Mouse (Mus musculus): Measurements from ENCODE around the gene Sp9. TPM values are rescaled to one million over a fixed set of nuclear protein-coding genes. Genes with fewer than 3 reads are reported as not detected.

Gene Sp9
- polyA plus RNA-seq (2012; rRNA removed), result 2.6 and 5.5 TPM in 2 replicates

DNA sequence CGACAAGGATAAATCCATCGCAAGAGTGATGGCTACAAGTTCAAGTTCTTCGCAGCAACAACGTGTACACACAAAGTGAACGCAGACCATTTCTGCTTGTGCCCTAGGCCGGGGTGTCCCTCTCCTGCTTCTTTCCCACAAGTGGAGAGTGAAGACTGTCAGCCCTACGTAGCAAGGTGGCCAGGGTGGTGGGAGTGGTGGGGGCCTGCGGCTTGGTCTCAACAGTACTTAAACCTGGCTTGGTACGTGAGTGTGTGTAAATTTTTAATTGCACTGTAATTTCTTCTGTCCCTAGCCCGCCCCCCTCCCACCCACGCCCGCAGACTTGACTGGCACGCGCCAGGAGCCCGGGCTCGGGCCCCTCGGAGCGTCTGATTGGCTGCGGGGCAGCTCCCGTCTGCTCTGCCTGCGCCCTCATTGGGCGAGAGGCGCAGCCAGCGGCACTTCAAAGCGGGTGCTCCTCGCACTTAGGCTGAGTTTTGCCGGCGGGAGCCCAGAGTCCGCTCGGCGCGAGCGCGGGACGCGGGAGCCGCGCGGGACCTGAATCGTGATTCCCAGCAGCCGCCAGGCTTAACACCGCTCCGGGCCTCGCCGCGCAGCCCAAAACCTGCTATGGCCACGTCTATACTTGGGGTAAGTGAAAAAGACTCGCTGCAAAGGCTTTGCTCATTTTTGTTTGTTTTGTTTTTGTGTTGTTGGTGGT lies at the start of gene Sp9:
Sp9 (plus strand) TSS at position 467 of the 703 bp plus-strand sequence.

DNA sequence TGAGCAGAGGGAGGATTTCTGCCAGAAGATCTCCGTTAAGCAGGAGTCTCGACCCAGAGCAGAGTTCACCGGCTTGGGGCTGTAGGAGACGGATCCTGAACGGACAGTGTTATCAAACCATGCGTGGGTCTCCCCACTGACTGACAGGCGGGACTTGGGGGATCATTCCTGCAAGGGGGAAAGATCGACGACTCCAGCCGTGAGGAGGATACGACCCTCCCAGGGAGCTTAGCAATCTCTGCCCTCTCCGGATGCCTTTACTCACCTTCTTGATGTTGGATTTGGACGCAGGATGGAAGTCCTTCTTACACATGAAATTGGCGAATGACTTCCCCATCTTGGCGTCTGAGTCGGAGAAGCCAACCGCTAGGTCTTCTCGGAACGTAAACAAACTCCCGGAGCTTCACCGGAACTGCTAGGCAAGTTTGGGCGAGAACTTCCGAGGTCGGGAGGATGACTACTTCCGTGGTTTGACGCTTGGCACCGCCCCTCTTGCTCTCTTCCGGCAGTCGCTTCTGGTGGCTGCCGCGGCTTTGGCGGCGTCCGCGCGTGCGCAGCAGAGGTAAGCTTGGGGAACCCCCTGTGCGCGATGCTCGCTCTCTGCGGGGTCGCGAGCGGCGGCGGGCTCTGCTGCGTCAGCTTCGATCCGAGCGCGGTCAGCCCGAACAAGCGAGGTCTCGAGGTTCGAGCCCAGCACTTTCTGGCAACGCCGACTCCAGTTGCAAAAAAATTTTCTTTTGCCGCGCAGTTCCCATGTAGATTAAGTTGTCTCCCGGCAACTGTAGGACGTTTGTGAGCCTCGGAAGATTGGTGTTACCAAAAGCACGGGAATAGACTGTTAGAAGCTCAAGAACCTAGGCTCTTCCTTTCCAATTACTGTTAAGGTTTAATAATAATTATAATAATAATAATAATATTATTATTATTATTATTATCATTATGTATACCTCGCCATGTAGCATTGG lies 40.7 kb downstream of the Sp9 start, which contains the start of the genes Scrn3 and Cir1:
Scrn3 (plus strand) TSS at position 450 of the 965 bp plus-strand sequence.
Cir1 (minus strand) TSS at position 550 of the 965 bp plus-strand sequence.

Other genes starting within 250 kb of the Sp9 start
- 59.7 and 67.0 TPM in 2 replicates for gene Ola1, start 53.0 kb upstream of the Sp9 start, polyA plus RNA-seq (2012; rRNA removed)
- gene Scrn3, start 40.7 kb downstream of the Sp9 start, polyA plus RNA-seq (2012; rRNA removed), result 13.4 and 17.9 TPM in 2 replicates
- gene Cir1, start 40.8 kb downstream of the Sp9 start, polyA plus RNA-seq (2012; rRNA removed), result 26.6 and 28.0 TPM in 2 replicates
- 2.5 and 2.7 TPM in 2 replicates for gene Gpr155, start 114.6 kb downstream of the Sp9 start, polyA plus RNA-seq (2012; rRNA removed)

Measured in central nervous system, embryonic 11.5 days (tissue).